Mouse (Mus musculus): ENCODE data around the gene Cpt1a.

Gene Cpt1a

DNA sequence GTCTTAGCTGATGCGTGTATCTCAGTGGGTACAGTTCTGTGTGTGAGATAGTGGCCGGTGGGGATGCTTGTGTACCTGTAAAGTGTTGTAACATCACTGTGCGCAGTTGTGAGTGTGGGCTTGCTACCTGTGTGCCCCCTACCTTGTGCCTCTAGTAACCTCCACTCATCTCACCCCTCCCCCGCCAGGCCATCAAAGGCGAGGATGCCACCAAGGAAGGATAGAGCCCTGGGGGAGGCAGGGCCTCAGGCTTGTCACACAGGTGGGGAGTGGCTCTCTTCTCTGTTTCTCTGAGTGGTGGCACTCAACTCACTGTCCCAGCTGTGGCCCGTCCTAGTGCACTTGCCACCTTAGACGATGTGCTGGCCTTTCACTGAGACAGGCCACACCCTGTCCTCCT lies 108.9 kb downstream of the Cpt1a start:
- peak; percentile 68 for DNase-seq

DNA sequence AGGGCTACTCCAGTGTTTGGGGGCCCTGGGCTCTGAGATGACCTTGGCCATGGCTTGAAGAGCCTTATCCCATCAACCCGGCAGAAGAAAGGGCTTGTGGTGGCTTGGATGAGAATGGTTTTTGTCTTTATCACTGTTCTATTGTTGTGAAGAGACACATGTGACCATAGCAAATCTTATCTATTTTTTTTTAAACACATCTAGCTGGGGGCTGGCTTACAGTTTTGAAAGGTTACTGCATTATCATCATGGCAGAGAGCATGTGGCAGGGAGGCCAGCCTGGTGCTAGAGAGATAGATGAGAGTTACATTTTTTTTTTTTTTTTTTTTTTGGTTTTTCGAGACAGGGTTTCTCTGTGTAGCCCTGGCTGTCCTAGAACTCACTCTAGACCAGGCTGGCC lies 109.8 kb downstream of the Cpt1a start:
- no peak for DNase-seq

DNA sequence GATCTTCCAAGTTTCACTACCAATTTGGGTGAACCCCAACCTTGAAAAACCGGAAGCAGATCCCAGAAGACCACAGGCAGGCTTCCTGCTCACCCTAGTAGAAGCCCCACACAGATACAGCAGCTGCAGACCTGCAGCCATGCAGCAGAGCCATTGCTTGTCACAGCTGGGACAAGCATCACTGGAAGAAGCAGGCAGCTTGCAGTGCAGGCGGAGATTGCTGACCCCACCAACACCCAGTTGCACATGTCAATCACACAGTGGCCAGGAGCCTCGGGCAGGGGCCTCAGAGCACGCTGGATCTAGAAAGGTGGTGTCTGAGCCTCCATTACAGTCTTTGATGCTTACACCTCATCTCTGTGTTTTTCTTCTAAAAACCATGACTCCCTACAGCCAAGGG lies 112.0 kb downstream of the Cpt1a start:
- DNase-seq, result peak; percentile 22

DNA sequence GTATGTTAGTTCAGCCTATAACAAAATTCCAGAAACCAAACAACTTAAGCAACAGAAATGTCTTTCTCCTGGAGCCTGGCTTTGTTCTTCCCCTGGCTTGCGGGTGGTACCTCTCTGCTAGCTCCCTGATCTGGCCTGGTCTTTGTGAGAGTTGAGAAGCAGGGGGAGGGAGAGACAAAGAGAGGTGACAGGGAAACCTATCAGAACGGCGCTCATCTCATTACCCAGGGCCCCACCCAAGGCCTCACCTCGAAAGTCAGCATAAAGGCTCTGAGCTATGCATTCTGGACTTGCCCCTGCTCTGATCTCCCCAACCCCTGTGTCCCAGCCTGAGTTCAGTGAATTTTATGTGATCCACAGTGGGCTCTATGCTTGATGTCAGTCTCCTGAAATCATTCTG lies 112.5 kb downstream of the Cpt1a start:
- DNase-seq, result no peak

Measured in thymus, postnatal 4 days (tissue).